Mouse (Mus musculus) heart, postnatal 10 days (tissue): ENCODE data around the gene Cacna1d. TPM values are rescaled to one million over a fixed set of nuclear protein-coding genes. Genes with fewer than 3 reads are reported as not detected.
A peak's percentile ranks its signal among the peaks of the same experiment; 100 is the strongest.

Source experiments
- DNase-seq, 2 experiments: peaks; one replicate each; pipeline ENCODE4 v3.0.0; 2021
- intact Hi-C: fragments of 180-260 bp; cut with DNase I; formaldehyde crosslinking; loops from one replicate; pipeline ENCODE4 v1.15.1; 2025
- total RNA-seq, 2 experiments: library from RNA; stranded (reverse); gene quantifications; 2 replicates each; pipeline ENCODE4 v1.2.3; 2021

The Cacna1d gene
- total RNA-seq, 2 experiments from 2014 or later, result 5.2 to 5.7 TPM

DNA sequence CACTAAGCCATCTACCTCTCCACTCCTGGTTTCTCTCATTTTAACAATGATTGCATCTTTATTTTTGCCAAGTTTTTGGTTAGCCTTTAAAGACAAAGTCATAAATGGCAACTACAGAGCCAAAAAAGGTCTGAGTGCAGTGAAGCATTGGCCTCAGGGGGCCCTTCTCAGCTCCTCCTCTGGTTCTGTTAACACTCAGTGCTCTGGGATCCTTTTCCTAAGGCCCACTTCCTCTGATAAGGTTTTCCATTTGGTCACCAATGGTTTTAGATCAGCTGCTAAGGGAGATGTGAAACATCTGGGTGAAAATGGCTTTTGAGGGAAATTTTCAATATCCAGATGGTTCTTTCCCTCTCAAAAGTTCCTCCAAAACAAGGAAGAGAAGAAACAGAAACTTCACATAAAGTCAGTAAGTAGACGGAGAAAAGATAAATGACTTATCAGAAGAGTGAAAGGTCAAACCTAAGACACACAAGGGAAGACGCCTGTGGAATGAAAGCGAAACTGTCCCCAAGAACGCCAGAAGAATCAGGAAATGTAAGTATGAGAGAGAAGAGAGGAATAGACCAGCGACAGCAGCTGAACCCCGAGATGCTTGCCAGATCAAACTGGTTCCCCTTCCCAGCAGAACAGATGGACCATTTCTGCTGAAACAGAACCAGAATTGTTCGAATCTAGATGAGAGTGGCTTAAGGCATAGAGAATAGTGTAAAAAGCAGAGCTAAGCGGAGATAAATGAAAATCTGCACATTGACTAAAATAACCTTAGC lies 85.6 kb downstream of the Cacna1d start:
- DNase-seq, result peak; percentile 63 to 64
- intact Hi-C loops, result loop anchor here (5.0 kb wide), 1 partner anchor 53 kb away; no protein-coding TSS in a partner anchor

DNA sequence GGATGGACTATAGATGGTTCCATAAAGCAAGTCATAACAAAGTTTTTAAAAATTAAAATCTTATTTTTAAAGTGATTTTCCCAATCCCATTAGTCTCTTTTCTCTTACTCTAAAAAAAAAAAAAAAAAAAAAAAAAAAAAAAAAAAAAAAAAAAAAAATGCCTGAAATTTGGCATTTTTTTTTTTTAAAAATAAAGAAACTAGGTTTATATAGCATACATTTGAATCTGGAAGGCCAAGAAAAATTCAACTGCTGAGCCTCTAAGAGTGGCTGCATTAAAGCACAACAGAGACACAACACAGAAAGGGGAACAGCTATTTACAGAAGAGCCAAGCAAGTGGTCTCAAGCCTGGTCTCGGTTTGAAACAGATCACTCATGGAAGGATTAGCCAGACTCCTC lies 112.9 kb downstream of the Cacna1d start:
- intact Hi-C loops, result no loop called here
- no peak for DNase-seq

DNA sequence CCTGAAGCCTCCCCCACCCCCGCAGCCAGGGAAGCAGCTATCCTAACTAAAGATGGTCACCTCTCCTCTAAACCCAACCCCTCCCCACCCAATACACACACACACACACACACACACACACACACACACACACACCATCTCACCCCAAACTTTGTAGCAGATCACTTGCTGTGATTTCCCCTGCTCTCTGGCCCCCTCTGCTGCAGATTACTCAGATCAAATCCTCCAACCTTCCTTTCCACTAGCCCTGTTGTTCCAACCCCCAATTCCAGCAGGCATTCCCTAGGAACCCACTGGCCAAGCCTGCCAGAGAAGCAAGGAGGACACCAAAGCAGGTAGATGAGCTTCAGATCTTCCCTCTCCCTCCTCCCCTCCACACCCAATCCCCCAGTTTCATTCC lies 118.4 kb downstream of the Cacna1d start:
- intact Hi-C loops, result no loop called here

DNA sequence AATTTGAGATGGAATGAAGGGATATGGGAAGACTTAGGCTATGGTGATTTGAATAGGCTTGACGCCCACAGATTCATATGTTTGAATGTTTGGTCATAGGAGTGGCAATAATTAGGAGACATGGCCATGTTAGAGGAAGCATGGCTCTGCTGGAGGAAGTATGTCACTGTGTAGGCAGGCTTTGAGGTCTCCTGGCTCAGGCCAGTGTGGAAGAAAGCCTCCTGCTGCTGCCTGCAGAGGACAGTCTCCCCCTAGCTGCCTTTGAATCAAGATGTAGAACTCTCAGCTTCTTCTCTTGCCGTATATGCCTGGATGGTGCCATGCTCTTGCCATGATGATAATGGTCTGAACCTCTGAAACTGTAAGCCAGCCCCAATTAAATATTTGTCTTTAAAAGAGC lies 120.2 kb downstream of the Cacna1d start:
- intact Hi-C loops, result no loop called here
- no peak for DNase-seq

More for the DNA sequence above, 118.4 kb downstream of the Cacna1d start:
- DNase-seq, result no peak

DNA sequence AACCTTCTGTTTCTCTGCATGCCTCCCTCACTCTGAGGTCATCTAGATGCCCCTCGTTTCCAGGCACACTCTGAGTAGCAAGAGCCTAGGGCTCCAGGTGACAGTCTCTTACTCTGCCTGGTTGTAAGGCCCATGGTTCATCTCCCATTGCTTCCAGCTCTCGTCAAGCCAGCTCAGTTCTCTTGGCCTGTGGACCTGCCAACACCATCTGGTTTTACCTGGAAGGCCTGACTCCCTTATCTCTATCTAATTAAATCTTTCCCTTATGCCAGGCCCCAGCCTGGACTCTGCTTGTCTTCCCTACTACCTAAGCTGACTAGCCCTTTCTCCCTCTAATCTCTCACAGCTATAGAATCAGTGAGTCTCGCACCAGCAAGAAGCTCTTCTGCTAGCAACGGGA lies 124.2 kb downstream of the Cacna1d start:
- DNase-seq, result no peak
- intact Hi-C loops, result no loop called here

DNA sequence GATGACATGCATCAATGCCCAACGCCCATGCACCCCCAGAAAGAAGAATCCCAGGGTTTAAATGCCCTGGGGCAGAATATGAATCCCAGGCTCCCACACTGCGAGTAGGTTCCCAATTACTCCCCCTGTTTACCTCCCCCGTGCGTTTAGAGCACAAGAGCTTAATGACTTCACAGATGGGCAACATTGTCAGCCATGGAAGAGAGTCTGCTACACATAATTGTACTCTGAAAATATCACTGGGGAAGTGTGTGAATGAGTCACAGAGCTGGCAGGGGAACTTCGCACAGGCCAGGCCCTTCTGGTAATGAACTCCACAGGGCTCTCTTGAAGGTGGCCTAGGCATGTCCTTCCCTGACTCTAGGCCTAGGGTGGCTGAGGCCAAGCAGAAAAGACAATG lies 125.4 kb downstream of the Cacna1d start:
- DNase-seq, result no peak
- intact Hi-C loops, result no loop called here

DNA sequence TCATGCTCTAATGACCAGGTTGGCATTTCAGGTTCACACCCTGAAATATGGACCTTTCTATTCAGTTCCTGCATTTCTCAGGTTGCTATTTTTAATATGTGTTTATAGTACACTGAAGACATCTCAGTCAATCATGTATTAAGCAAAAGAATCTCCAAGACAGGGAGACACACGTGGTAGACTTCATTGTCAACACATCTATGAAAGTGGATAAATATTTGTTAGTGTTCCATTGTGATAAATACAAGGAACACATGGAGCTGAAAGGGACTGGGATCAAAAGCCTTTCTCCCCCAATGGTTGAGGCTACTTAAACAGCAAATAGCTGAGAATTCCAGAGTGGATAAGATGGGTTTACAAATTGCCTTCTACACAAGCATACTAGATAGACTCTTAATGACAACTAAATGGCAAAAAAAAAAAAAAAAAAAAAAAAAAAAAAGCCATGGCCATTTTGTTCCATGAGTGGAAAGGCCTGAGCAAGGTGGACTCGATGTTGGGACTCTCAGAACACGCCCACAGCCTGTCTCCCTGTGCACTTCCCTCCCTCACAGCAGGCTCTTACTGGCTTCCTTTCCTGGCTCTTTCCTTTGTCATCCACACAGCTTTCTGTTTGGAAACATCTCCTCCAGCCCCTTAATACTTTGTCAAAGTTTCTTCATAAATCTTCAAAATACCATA lies 127.6 kb downstream of the Cacna1d start:
- DNase-seq, result no peak

DNA sequence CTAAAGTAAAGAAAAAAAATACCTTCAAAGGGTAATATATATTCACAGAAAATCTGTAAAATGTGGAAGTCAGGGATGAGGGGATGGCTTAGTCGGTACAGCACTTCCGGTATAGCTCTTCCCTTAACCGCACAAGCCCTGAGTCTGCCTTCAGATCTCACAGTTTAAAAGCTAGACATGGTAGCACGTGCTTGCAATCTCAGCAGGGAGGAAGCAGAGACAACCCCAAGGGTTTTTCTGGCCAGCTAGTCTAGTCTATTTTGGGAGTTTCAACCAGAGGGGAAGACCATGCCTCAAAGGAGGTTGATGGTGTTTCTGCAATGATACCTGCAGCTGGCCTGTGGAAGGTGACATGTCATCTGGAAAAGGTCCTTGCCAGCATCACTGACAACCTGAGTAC lies 128.9 kb downstream of the Cacna1d start:
- intact Hi-C loops, result no loop called here
- no peak for DNase-seq

More for the DNA sequence above, 127.6 kb downstream of the Cacna1d start:
- intact Hi-C loops, result no loop called here

DNA sequence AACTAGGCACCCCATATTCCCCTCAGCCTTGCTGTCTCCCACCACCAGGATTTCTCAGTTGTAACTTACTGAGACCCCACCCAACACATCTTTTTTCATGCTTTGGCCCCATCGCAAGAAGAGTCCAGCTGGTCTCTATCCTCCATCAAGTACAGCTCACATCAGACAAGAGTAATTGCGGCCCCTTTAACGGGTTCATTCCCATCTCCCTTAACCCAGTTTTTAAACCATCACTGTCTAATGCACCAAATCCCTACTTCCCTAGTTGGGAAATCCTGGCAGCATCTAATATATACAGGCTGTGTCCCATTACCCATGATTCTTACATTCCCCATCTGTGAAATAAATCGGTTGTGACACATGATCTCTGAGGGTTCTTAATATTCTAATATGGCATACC lies 130.8 kb downstream of the Cacna1d start:
- DNase-seq, result no peak
- intact Hi-C loops, result no loop called here

DNA sequence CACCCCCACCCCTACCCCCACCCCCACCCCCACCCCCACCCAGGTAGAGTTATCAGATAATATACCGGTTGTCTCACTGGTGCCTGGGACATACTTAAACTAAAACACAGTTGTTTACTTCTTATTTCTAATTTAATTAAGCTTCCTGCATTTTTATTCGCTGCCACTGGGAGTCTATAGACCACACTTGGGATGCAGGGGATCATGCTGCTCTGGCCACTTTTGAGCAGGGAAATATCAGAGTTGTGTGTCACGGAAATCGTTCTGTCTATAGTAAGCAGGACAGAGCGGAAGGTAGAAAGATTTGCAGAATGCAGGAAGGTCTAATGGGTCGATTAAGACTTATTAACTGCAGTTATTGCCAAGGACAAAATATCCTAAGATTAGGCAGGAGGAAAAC lies 131.3 kb downstream of the Cacna1d start:
- intact Hi-C loops, result no loop called here
- DNase-seq, result no peak

DNA sequence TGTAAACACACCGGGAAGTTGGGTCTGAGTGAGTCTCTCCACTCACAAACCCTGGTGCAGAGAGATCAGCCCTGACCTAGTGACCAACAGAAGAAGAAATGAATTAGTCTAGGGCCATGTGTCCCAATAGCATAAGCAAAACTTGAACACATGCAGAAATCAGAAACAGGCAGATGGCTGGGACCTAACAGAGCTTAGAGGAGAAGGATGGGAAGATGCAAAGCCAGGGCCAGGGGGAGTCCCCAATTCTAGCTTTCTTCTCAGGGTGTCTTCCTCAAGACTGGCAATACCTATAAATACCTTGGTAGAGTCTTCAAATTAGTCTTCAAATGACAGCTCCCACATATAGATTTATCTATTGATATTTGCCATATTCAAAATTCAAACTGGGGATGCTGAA lies 133.2 kb downstream of the Cacna1d start:
- intact Hi-C loops, result no loop called here
- no peak for DNase-seq

DNA sequence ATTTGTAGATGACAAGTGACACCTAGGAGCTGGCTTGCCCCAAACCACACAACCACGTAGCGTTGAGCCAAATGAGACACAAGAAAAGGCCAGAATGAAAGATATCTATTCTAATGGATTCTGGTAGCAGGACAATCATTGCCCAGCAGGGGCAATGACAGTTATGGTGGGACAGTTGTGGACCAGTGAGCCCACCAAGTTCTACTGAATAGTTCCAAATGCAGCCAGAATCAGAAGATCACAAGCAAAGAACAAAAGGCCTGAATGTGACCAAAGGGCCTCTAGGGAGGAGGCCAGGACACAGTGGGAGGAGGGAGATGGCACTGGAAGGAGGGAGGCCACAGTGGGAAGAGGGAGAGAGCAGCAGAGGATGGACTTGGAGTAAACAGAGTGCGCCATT lies 134.8 kb downstream of the Cacna1d start:
- DNase-seq, result no peak
- intact Hi-C loops, result no loop called here

DNA sequence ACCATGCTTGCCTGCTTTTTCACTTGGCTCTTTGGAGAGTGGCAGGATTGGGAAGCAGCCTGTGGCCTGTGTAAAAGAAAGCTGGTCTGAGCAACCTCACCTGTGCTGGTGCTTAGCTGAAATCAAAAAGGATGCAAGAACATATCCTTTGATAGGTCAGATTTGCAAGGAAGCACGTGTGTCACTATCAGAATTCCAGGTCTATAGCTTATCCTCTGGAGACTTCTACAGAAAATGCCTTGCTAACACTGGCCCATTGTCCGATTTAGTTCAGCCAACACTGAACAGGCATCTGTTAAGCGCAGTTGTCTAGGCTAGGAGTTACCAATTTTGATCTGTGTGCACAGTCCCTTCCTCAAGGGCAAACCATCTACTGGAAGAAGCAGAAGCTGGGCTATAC lies 136.5 kb downstream of the Cacna1d start:
- intact Hi-C loops, result loop anchor here (5.0 kb wide), 3 partner anchors 53 to 222 kb away; no protein-coding TSS in a partner anchor
- DNase-seq, result no peak

DNA sequence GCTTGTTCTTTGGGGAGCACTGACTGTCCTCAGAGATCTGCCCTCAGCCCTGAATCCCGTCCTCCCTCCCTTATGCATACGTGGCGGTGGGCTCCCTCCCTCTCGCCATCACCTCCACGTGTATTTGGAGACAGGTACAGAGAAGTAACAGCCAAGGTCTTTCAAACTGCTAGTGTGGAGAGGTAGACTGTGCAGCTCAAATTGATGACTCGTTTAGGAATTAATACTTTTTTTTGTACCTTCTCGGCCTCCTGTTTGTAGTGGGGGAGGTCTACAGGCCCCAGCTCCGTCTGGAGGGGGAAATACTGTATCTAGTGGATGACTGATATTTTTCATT lies 137.2 kb downstream of the Cacna1d start:
- intact Hi-C loops, result loop anchor here (5.0 kb wide), 3 partner anchors 53 to 222 kb away; no protein-coding TSS in a partner anchor
- DNase-seq, result no peak

DNA sequence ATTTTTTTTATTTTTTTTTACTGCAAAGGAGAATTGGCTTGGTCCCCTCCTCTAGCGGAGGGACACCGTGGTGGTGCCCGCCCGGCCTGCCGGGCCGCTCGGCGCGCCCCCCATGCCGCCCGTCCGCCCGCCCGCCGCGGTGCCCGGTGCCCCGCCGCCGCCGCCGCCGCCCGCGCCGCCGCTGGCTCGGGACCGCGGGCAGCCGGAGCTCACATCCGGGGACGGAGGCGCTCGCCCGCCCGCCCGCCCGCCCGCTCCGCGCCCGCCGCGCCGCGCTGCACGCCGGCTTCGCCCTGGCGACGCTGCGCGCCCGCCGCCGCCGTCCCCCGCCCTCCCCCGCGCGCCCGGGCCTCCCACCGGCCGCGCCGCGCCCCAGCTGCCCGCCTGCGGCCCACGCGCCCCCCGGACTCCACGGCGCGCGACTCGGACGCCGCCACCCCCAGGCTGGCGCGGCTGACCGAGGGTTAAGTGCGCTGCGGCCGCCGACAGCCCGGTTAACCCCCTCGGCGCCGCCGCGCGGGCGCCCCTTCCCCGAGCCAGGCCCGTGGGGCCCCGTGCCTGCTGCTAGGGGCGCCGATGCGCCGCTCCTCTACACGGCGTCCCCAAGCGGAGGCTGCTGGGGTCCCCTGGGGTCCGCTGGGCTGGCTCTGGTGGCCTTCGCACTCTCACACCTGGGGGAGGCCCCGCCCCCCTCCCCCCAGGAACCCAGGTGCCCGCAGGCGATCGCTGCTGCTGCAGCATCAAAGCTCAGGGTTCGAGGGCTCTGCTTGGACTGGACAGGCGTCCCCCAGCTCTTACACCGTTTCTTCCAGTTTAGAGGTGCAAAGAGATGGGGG lies 137.7 kb downstream of the Cacna1d start:
- intact Hi-C loops, result loop anchor here (5.0 kb wide), 3 partner anchors 54 to 221 kb away; no protein-coding TSS in a partner anchor
- peak in 1 of 2 experiments; percentile 28 for DNase-seq

DNA sequence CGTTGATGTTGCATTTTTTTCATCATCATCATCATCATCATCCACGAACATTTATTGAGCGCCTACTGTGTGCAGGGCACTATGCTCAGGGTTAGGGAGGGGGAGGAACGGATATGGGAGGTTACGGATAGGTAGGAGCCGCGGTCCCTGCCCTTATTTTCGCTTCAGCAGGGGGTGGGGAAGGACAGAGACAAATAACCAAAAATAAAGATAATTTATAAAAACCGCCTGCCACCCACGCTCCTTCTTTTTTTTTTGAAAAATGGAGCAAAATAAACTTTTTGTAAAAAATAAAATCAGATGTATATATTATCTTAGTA lies 138.3 kb downstream of the Cacna1d start:
- DNase-seq, result no peak
- intact Hi-C loops, result loop anchor here (5.0 kb wide), 3 partner anchors 54 to 221 kb away; no protein-coding TSS in a partner anchor

DNA sequence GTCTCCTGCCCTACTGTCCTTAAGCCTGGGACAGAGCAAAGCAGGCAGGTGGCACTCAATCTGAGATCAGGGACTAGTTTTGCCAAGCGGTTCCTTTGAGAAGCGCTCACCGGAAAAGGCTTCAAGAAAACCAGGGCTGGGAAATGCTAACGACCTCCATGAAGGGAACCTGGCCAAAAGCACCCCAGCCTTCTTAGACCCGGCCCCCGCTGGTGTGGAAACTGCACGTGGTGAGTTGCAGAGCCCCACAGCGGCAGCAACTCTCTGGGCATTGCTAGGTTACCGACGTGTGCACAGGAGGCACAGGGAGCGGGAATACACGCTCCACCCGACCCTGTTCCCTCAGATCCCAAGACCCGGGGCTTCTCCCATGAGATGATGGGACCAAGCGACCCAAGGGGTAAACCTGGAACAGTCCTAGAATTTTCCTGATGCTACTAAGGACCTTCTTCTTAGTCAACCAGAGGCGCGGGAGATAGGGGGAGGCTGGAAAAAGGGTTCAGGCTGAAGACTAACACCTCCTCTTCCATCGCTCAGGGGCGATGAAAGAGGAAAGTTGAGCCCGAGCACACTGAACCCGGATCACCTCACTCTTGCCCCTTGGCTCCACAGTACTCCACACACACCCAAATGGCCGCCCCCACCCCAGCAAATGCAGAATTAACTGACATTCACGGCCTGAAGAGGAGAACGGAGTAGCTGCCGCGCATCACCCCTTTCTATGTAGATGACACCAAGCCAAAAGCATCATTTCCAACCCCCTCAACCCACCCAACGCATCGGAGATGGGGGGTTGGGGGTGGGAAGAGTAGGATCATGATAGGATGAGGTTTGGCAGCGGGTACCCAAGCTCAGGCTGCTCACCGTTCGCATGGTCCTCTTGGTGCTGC lies 138.9 kb downstream of the Cacna1d start:
- intact Hi-C loops, result loop anchor here (5.0 kb wide), 3 partner anchors 55 to 220 kb away; no protein-coding TSS in a partner anchor

DNA sequence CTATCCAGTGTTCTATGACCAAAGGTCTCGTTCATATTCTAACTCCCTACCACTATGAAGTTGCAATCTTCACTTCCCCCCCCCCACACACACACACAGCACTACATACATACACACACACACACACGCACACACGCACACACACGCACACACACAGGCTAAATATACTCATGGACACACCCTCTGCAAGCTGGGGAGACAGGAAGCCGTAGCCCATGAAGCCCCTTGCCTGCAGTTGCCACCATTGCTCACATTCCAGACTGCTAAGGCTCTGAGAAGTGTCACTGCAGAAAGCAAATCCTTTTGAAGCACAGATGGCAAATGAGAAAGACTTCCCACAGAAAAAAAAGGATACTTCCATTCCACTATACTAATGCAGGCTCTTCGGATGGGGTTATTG lies 141.0 kb downstream of the Cacna1d start:
- no peak for DNase-seq
- intact Hi-C loops, result loop anchor here (5.0 kb wide), 3 partner anchors 57 to 218 kb away; no protein-coding TSS in a partner anchor

More for the DNA sequence above, 138.9 kb downstream of the Cacna1d start:
- peak in 1 of 2 experiments; percentile 13 for DNase-seq

DNA sequence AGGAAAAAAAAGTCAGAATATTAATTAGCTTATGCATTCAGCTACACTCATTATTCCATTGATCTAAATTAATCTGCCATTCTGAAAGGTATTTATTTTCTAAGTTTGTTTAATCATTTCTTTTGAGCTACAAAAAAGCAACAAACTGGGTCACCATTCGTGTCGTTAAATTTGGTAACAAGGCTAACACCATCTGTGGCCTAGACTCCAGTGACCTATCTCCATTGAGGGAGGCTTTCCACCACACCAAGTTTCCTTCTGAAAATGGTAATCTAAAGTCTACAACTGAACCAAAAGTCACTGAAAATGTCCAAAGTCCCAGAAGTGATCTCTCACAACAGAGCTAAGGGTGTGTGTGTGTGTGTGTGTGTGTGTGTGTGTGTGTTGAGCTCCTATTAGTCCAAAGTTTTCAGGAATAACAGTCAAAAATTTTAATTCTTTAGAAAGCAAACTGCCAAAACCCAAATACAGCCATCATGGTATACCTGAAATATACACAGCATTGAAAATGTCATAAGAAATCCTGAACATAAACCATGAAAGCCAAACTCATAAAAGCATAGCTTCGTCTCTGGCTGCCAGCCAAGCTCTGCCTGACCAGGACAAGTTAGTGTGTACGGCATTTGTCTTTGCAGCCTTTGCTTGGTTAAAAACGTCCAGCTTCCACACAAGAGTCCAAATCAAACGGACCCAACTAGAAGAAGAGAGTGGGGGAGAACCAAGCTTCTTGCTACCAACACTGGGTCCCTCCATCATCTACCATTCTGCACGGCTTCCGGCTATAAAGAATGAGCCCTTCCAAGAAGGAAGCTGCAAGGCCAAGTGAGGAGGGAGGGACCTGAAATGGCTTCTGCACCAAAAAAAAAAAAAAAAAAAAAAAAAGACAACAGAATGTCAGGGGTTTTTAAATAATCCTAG lies 146.0 kb downstream of the Cacna1d start:
- intact Hi-C loops, result no loop called here
- peak in 1 of 2 experiments; percentile 9 for DNase-seq
